Mouse (Mus musculus) heart, postnatal 14 days (tissue): Measurements from ENCODE around the gene 4930474N05Rik. TPM values are rescaled to one million over a fixed set of nuclear protein-coding genes. Genes with fewer than 3 reads are reported as not detected.

Source experiments
- DNase-seq, 2 experiments: peaks; one replicate each; pipeline ENCODE4 v3.0.0; 2021 to 2022
- intact Hi-C: fragments of 180-260 bp; cut with DNase I; formaldehyde crosslinking; loops from one replicate; pipeline ENCODE4 v1.15.1; 2025
- long read RNA-seq, 2 experiments: library from polyadenylated mRNA; stranded (forward); transcript quantifications; one replicate each; pipeline ENCODE4 v2.0.0; 2021
- total RNA-seq, 2 experiments: library from RNA; stranded (reverse); gene quantifications; 2 replicates each; pipeline ENCODE4 v1.2.3; 2021

4930474N05Rik gene
- not detected for total RNA-seq
- long read RNA-seq, experiment 1 = 0 reads
- long read RNA-seq, experiment 2 = 0 reads

DNA sequence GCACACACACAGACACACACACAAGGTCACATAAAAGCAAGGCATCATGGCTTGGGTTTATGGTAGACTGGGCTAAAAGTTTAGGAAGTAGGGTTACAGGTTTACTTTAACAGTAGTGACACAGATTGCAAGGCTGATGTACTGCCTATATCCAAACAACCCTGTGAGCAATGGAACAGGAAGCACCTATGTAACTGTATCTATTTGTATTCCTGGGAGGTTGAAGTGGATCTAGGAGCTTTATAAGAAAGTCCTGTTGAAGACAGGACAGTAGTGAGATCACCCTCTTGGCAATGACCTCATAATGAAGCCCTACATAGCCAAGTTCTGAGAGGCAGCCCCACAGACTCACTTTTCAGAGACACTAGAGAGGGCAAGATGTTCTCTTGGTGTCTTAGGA lies at the start of gene 4930474N05Rik:
4930474N05Rik (plus strand) TSS at position 301 of the 400 bp plus-strand sequence.
- intact Hi-C loops = no loop called here
- no peak for DNase-seq

DNA sequence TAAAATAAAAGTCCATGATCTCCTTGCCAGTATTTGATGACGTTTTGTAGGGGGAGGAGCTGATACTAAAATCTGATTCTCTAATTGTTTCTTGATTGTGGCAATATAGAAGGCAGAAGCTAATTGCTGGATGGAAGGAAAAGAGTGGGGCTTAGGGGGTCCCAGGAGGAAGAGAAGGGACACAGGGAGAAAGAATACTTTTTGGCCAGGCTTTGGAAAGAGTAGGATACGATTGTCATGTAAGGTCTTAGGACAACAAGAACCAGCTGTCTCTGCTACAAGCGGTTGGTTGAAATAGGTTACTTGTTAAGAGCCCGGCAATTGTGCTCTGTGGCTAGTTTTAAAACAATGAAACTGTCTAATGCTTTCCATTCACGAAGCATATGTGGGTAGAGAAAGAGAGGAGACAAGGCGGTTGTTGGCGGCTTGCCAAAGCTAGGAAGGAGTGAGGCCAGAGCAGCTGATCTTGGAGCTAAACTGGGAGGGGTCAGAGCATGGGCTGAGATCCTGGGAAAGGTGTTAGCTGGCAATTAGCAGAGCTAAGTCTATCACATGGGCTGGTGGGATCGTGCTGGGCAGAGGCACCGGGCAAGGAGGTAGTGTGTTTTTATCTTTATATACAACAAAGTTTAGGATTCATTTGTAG lies 45.8 kb upstream of the 4930474N05Rik start:
- intact Hi-C loops = no loop called here
- DNase-seq = peak; percentile 27 to 36

DNA sequence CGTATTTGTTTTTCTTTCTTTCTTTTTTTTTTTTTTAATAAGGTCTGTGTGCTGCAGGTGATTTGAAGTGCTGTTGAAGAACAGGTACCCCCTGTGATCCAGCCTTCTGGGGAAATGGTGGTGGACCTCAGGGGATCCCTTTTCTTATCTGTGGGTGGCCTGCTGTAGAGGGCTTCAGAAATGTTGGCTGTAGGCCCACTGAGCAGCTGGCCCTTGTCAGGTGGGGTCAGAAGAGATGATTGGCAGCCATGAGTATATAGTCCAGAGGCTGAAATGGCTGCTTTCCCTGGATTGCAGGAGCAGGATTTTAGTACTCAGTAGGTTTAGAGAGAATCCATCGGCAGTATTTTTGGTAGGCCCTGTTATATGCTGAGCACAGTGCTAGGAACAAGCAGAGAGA lies 41.4 kb upstream of the 4930474N05Rik start:
- DNase-seq = no peak
- intact Hi-C loops = no loop called here

DNA sequence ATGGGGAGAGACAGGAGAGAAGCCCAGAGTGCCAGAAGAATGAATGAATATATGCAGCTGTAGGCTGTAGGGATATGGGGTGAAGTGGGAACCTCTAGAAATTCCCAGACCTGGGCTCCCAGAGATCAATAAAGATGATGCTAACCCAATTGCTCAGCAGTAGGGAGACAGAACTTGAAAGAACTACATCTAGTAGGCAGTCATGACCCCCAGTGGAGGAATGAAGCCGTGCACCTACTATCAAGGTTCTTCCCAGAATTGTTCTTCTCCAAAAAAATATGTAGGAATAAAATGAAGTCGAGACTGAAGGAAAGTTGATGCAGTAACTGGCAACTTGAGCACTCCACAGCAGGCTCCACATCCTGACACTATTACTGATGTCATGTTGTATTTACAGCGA lies 3.8 kb downstream of the 4930474N05Rik start:
- DNase-seq = no peak
- intact Hi-C loops = no loop called here

DNA sequence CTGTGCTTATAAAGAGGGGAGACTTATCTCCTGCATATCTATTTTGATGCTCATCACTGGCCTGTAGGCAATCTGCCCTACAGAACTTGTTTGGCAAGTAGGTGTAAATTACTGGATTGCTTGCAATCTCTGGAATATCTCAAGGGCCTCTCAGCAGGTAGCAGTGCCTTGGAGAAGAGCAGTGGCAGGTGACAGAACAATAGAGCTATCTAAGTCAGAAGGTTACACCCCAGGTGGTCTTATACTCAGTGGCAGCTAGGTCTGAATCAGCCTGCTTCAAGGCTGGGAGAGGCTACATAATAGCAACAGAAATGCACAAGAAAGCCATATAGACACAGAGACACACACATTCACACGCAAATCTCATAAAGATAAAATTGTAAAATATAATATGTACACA lies 4.9 kb downstream of the 4930474N05Rik start:
- DNase-seq = no peak
- intact Hi-C loops = no loop called here

DNA sequence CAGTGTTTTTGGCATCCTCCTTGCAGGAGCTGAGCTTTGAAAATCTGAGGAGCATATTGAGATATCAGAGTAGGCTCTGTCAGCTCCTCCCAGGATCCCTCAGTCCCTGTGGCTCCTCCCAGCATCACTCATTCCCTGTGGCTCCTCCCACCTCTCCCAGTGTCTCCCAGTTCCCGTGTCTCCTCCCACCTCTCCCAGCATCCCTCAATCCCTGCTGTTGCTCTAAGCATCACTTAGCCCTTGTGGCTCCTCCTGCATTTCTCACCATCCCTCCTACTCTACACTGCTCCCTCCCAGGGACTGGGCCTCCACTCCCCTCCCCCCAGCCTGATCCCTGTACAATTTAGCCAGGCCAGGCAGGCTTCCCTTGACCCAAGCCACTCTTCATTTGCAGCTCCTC lies 6.0 kb downstream of the 4930474N05Rik start:
- no peak for DNase-seq
- intact Hi-C loops = no loop called here

DNA sequence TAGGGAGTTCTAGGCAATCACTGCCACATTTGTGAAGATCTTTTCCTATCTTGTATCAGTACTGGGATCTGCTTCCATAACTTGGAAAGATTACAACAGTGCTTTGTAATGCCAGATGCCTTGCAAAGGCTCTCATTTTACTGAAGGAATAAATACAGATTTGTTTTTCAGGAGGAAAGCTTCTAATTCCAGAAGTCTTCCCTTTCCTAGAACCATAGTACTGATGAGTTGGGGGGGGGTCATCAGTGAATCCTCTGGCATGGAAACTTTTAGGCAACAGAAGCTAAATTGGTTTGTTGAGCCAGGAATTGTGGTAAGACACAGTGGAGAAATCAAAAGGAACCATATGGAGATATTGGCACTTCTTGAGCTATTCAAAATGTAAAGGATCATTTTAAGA lies 19.8 kb downstream of the 4930474N05Rik start:
- DNase-seq = no peak
- intact Hi-C loops = no loop called here

DNA sequence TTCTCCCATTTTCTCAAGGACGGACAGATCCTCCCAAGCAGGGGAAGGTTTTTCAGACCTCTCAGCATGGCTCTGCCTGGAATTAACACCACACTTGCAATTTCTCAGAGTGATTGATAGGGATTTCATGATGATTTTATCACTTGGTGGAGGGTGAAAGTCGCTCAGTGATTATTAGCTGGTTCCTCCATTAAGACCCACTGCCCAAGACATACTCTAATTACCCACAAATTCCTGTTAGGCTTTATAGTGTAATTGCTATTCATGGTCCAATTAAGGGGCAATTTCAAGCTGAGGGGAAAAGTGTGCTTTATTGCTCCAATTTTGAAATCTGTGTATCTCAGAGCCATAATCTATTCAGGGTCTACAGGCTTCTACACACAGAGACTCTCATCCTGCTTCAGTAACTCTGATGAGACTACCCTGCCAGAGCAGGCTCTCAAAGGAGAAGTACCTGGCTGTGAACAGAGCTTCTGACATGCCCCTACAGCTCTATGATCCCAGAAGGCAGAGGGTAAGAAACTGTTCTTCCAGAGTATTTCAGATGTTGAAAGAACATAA lies 29.1 kb downstream of the 4930474N05Rik start:
- intact Hi-C loops = no loop called here
- DNase-seq = no peak

DNA sequence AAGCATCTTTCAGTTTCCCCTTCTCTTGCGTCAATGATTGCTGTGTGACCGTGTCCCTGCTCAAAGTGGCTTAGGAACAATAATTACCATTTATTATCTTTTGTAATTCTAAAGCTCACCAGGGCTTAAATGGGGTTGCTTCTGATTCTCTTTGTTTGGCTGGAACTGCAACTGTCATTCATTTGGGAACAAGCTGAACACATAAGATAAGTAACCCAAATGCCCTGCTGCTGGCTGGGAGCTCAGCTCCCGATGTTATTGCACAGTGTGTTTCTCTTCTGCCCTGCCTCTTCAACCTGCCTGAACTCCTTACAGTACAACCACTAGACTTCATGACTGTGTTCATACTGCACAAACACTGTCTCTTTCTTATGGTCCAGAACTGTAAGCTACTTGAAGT lies 41.0 kb downstream of the 4930474N05Rik start:
- no peak for DNase-seq
- intact Hi-C loops = no loop called here

DNA sequence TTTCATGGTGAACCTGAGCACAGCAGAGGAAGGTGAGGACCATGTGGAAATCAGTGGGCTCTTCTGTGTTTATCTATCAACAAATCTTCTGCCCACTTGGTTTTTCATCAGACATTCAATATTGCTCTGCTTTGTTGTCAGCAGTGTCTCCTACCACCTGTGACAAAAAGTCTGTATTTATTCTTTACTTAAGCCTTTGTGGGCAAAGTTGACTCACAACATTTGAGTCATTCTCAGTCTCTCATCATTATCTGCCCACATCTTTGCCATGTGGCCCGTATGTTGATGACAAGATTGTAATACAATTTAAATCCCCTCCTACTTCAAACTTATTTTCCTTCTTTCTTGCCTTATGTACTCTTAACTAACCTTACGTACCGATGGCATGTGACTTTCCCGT lies 43.0 kb downstream of the 4930474N05Rik start:
- intact Hi-C loops = no loop called here
- DNase-seq = no peak

DNA sequence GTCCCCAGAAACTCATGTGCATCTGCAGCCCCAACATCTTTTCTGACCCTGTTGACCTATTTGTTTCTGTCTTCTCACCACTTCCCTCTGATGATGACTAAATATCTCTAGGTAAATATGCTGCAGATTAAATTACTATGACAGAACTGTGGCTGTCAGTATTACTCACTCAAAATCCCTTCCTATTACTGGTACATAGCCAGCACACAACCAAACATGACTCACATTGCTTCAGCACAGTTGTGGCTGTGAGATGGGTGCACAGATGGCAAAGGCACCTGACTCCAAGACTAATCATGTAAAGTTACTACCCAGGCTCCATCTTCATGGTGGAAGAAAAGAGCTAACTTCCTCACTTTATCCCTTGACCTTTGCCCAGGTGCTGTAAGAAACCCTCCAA lies 50.5 kb downstream of the 4930474N05Rik start:
- no peak for DNase-seq
- intact Hi-C loops = no loop called here
